Mouse (Mus musculus) cortical plate, adult 2 months (tissue): ENCODE measurements around the gene Slc25a22.
A peak's percentile ranks its signal among the peaks of the same experiment; 100 is the strongest.

Experiments
- CTCF ChIP-seq: fragments of 200-500 bp; IDR thresholded peaks from 2 replicates; pipeline ENCODE4 v1.5.1; 2011; ENCODE audit warnings: mild to moderate bottlenecking, control low read depth, low read length; ENCODE audit not compliant: insufficient read depth; ENCODE audit errors: extremely low read depth
- POLR2A ChIP-seq: fragments of 200-500 bp; IDR thresholded peaks from 2 replicates; pipeline ENCODE4 v1.6.1; 2011; ENCODE audit warnings: mild to moderate bottlenecking, low read length, control low read depth; ENCODE audit not compliant: insufficient read depth; ENCODE audit errors: extremely low read depth

DNA sequence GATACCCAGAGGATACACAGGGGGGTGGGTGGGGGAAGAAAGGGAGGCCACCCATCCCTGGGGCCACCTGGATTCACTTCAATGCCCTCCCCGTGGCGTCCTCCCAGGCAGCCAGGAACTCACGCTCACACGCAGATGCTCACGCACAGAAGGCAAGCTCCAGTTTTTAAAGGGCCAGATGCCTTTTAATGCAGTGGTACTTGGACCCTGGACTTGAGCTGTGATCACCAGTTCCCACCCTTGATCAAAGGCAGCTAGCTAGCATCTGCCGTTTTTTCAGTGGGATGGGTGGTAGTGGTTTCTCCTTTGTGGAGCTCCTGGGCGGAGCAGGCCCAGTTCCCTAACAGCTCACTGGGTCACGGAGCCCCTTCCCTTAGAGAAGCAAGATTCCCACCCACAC, 3.2 kb downstream of the Slc25a22 start:
- TF ChIP-seq CTCF (no peak), POLR2A (peak; percentile 64; the same call in 1 of the 2 replicates)
